Mouse (Mus musculus) stomach, embryonic 16.5 days (tissue): ENCODE data around the gene Samhd1. TPM values are rescaled to one million over a fixed set of nuclear protein-coding genes. Genes with fewer than 3 reads are reported as not detected.
A peak's percentile ranks its signal among the peaks of the same experiment; 100 is the strongest.

ENCODE experiments used
- ATAC-seq: fragments of 200-750 bp; cut with Nextera tagmentation; 2 replicates; pipeline ENCODE4 v1.8.0; 2017; ENCODE audit warnings: moderate number of reproducible peaks, moderate TSS enrichment; ENCODE audit not compliant: insufficient read depth, low FRiP score
- H3K27ac ChIP-seq: fragments of 300-500 bp; sonication (generic); 2 replicates; pipeline ENCODE4 v1.5.1; 2014; ENCODE audit warnings: low read length
- H3K27me3 ChIP-seq: fragments of 300-500 bp; sonication (generic); 2 replicates; pipeline ENCODE4 v1.6.1; 2014; ENCODE audit warnings: low read length, control low read depth, mixed read lengths; ENCODE audit not compliant: control insufficient read depth, insufficient read depth
- H3K36me3 ChIP-seq: fragments of 300-500 bp; sonication (generic); 2 replicates; pipeline ENCODE4 v1.6.1; 2014; ENCODE audit warnings: low read length; ENCODE audit not compliant: control insufficient read depth, insufficient read depth
- H3K4me1 ChIP-seq: fragments of 300-500 bp; sonication (generic); 2 replicates; pipeline ENCODE4 v1.6.1; 2014; ENCODE audit warnings: low read length, control low read depth, mixed read lengths; ENCODE audit not compliant: control insufficient read depth, insufficient read depth
- H3K4me2 ChIP-seq: fragments of 300-500 bp; sonication (generic); 2 replicates; pipeline ENCODE4 v1.6.1; 2014; ENCODE audit warnings: low read depth, low read length, mixed read lengths
- H3K4me3 ChIP-seq: fragments of 300-500 bp; sonication (generic); replicated peaks from 2 replicates; pipeline ENCODE4 v1.5.1; 2014; ENCODE audit warnings: mild to moderate bottlenecking, low read length
- H3K9ac ChIP-seq: fragments of 300-500 bp; sonication (generic); 2 replicates; pipeline ENCODE4 v1.6.1; 2014; ENCODE audit warnings: low read length
- H3K9me3 ChIP-seq: fragments of 300-500 bp; sonication (generic); replicated peaks from 2 replicates; pipeline ENCODE4 v1.6.1; 2016; ENCODE audit warnings: low read length, control low read depth; ENCODE audit not compliant: control insufficient read depth
- WGBS: fragments of 180-500 bp; shearing (Covaris S2); extraction: QIAGEN DNeasy Blood & Tissue Kit; methylation state at CpG from one replicate; pipeline ENCODE4 v1.1.7; 2014; 5-methylcytosine and 5-hydroxymethylcytosine counted together
- polyA plus RNA-seq: library from polyadenylated mRNA; unstranded; fragments of >200 nt; fragmentation: Nextera tagmentation; extraction: Ambion mirVana; gene quantifications from 2 replicates; pipeline ENCODE4 v1.2.1, GENCODE M21; 2015

Gene Samhd1
- polyA plus RNA-seq, 1 experiment from 2014 or later: 29.1 TPM

DNA sequence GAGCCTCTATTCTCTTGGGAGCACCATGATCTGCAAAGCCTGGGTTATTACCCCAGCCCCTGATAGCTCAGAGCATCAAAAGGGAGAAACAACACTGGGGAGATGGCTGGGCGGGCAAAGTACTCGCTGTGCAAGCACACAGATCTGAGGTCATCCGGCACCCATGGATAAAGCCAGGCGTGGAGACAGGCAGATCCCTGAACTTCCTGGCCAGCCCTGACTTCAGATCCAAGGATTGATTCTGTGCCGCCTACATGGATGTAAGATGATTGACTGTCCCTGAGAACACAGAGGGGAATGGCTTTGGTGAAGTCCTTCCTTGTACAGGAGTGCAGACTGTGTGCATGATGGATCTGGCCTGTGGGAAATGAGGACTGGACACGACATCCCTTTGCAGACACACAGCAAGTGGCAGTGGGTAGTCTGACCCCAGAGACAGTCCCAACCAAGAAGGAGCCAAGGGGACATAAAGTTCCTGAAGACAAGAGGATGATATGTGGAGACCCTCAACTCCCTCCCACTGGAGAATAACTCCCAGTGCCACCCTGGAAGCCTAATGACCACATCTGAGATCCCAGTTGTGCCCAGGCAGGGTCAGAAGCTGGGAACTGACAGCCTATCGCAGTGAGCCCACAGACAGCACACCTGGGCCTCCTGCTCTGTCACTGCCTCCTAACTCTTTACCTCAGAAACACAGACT is 68.2 kb downstream of the Samhd1 start:
- Histone ChIP-seq H3K4me1 (peaks cover 83% of the 10 kb centered on the region), H3K27me3 (no peaks in the 10 kb centered on the region), H3K9ac (no peak overlapping the region), H3K9me3 (no peaks in the 10 kb centered on the region), H3K27ac (no peak overlapping the region), H3K36me3 (no peaks in the 10 kb centered on the region), H3K4me3 (no peak overlapping the region), H3K4me2 (no peak overlapping the region)
- no peak for ATAC-seq
- WGBS: 78% methylated on average over 7 of the region's 7 CpGs

DNA sequence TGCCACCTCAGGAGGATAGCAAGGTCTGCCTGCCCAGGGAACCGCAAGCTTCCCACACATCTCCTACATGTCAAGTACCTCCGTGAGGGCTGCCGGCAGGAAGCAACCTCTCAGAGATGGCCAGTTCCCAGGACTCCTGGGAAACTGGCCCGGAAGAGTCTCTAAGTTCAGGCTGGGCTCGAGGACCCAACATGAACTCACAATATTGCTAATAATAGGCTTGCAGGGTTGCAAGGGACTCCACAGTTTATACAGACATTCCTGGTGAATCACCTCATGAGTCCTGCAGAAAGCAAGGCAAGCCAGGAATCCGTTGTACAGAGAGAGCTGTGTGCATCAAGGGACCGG is 69.2 kb downstream of the Samhd1 start:
- Histone ChIP-seq H3K27ac (peak overlapping the region; percentile 86), H3K4me2 (no peak overlapping the region), H3K9me3 (no peaks in the 10 kb centered on the region), H3K4me1 (peaks cover 73% of the 10 kb centered on the region), H3K27me3 (no peaks in the 10 kb centered on the region), H3K4me3 (no peak overlapping the region), H3K9ac (peak overlapping the region; percentile 4; the same call in 1 of the 2 replicates), H3K36me3 (no peaks in the 10 kb centered on the region)
- no peak for ATAC-seq
- WGBS: 41% methylated on average over 7 of the region's 7 CpGs

DNA sequence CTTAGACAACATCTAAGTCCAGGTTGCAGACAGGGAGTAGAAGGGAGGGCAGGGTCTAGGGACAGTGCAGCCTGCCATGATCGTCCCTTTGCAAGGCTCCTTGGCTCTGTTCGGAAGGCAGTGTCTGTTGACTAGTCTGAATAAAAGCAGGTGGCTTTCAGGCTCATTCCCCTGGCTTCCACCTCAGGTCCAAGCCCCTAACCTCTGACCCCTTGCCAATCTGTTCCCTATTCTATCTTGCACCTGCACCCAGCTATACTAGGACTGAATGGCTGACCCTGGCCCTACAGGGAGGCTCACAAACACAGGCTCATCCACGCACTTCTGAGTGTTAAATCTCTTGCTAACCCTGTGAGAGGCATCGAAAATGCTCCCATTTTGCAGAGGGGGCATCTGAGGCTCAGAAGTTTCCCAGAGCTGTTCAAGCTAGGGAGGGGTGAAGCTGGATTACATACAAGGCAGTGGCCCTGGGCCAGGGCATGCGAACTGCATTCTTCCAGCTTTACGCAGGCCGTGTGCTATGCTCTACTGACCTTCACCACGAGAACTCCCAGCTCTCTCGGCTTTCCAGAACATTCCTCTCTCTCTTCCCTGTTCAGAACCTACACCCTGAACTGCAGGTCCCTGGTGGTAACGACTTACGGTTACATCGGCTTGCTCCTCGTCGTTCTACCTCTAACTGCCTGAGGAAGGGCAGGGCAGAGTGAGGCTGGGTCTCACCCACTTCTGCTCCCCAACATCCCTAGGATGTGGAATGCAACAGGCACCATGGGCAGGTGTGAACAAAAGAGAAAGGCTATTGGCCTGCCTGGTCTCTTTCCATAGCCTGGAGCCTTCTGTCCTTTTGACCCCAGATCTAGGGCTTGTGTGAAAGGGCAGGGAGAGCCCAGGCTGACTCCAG is 69.8 kb downstream of the Samhd1 start:
- H3K4me1 ChIP-seq: peaks cover 67% of the 10 kb centered on the region
- peak overlapping the region; percentile 4; the same call in 1 of the 2 replicates for H3K9ac ChIP-seq
- WGBS: 67% methylated on average over 14 of the region's 14 CpGs
- no peaks in the 10 kb centered on the region for H3K27me3 ChIP-seq
- H3K9me3 ChIP-seq: no peaks in the 10 kb centered on the region
- ATAC-seq: no peak
- H3K27ac ChIP-seq: peak overlapping the region; percentile 86
- no peak overlapping the region for H3K4me3 ChIP-seq
- no peaks in the 10 kb centered on the region for H3K36me3 ChIP-seq
- H3K4me2 ChIP-seq: no peak overlapping the region

DNA sequence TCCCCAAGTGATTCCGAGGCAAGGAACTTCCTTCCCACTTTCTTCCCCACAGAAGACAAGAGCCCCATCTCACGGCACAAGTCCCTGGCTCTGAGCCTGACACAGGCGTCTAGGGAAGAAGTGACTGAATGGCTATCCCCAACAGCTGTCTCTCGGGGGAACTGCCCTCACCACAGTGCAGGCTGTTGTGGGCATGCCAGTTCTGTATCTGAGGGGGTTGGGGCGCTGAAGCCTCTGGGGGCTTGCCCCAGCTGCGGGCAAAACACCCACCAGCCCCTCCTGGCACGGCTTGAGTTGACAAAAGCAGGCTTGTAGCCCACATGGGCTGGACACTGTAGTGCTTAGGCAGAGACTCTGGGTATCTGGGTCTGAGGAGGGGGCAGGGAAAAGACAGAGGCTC is 70.9 kb downstream of the Samhd1 start:
- Histone ChIP-seq H3K4me3 (no peak overlapping the region), H3K36me3 (0 out of 2 replicates have a peak, but pooled peaks cover 5% of the 10 kb centered on the region), H3K27ac (peak overlapping the region; percentile 86; the same call in 1 of the 2 replicates), H3K9ac (peak overlapping the region; percentile 21; the same call in 1 of the 2 replicates), H3K9me3 (no peaks in the 10 kb centered on the region), H3K4me2 (no peak overlapping the region), H3K27me3 (no peaks in the 10 kb centered on the region), H3K4me1 (peaks cover 62% of the 10 kb centered on the region)
- no peak for ATAC-seq
- WGBS: 58% methylated on average over 7 of the region's 7 CpGs

DNA sequence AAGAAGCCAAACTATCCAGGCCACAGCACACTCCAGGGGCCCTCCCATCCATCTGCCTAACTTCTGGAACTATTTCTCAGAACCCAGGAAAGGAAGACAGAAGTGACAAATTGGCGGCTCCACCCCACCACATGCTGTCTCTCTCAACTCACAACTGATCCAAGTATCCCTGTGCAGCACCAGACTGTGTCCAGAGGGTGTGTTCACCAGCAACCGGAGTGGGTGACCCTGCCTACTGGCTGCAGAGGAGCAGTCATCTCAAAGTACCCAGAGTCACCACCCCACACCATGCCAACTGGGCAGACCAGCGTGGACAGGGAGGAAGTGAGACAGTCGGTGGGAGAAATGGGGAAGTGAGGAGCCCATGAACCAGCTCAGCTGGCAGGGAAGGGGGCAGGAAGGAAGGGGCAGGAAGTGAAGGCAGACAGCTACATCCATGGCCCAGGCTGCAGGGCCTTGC is 71.8 kb downstream of the Samhd1 start:
- Histone ChIP-seq H3K27ac (peak overlapping the region; percentile 38; the same call in 1 of the 2 replicates), H3K4me2 (no peak overlapping the region), H3K36me3 (0 out of 2 replicates have a peak, but pooled peaks cover 5% of the 10 kb centered on the region), H3K9me3 (no peaks in the 10 kb centered on the region), H3K9ac (peak overlapping the region; percentile 31; the same call in 1 of the 2 replicates), H3K4me3 (no peak overlapping the region), H3K27me3 (no peaks in the 10 kb centered on the region), H3K4me1 (peaks cover 64% of the 10 kb centered on the region)
- WGBS: 58% methylated on average over 4 of the region's 4 CpGs
- ATAC-seq: no peak

DNA sequence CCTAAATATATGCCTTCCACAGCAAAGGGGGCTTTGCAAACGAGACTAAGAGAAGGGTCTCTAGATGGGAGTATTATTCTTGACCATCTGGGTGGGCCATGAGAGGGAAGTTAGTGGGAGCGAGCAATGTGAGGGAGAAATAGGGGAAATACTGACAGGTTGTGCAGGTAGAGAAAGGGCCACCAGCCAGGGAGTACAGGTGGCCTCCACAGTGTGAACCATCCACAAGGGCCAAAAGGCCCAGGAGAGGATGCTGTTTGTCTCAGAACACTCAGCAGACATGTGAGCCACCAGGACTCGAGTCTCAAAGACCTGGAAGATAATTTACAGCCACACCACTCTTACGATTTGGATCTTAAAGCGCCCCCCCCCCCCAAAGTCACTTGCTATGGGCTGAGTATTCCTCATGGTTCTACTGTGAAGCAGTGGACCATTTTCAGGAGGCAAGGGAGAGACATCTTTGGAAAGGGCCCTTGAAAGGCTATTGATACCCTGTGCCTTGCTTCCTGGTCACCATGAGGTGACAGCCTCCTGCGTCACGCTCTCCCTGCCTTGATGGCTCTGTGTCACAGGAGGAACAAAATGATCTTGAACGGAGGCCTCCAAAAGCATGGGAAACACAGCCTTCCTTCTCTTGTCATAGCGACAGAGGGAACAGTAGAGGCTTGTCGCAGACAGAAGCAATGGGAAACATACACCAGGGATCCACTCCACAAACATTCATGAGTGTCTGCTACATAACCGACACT is 74.3 kb downstream of the Samhd1 start:
- no peak overlapping the region for H3K4me2 ChIP-seq
- no peaks in the 10 kb centered on the region for H3K9me3 ChIP-seq
- no peak overlapping the region for H3K4me3 ChIP-seq
- no peak for ATAC-seq
- WGBS: 77% methylated on average over 11 of the region's 11 CpGs
- H3K27ac ChIP-seq: no peak overlapping the region
- H3K4me1 ChIP-seq: peaks cover 51% of the 10 kb centered on the region
- H3K9ac ChIP-seq: no peak overlapping the region
- H3K36me3 ChIP-seq: 0 out of 2 replicates have a peak, but pooled peaks cover 5% of the 10 kb centered on the region
- H3K27me3 ChIP-seq: no peaks in the 10 kb centered on the region

DNA sequence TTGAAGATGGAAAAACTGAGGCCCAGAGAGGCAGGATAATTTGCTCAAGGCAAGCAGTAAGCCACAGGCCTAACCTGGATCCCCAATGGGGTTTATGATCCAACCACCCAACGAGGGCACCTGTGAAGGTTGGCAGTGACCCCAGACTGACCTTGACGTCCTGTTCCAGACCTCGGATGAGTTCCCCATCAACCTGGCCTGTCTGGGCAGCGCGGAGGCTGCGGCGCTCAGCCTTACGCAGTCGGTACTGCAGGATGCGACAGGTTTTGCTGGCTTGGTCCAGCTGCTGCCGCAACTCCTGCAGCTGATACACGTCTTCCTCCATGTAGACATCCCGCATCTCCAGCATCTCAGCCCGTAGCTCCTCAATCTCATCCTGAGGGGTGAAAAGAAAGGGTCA is 75.0 kb downstream of the Samhd1 start:
- Histone ChIP-seq H3K4me1 (peaks cover 44% of the 10 kb centered on the region), H3K4me3 (no peak overlapping the region), H3K27ac (no peak overlapping the region), H3K4me2 (no peak overlapping the region), H3K36me3 (0 out of 2 replicates have a peak, but pooled peaks cover 5% of the 10 kb centered on the region), H3K9me3 (no peaks in the 10 kb centered on the region), H3K9ac (no peak overlapping the region), H3K27me3 (no peaks in the 10 kb centered on the region)
- 88% methylated on average over 14 of the region's 14 CpGs for WGBS
- ATAC-seq: no peak

DNA sequence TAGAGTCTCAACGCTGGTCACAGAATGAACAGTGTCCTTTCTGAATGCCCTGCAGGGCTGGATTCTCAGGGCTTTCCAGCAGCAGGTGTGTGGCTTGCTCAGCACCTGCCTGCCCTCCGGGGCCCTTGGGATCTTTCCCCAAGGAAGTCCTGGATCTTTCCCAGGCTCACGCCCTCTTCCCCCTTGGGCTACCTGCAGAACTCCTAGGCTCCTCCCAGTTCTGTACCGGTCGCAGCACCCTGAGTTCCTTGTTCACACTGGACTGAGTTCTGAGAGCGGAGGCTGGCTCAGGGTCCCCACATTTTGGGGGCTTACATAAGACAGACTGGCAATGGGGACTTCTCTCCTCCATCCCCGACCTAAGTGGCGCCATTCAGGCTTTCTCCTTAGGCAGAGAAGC is 75.9 kb downstream of the Samhd1 start:
- Histone ChIP-seq H3K4me3 (peak overlapping the region; percentile 26; the same call in 1 of the 2 replicates), H3K9ac (peak overlapping the region; percentile 62), H3K4me1 (peaks cover 35% of the 10 kb centered on the region), H3K4me2 (peak overlapping the region; percentile 47), H3K27ac (peak overlapping the region; percentile 81), H3K36me3 (0 out of 2 replicates have a peak, but pooled peaks cover 5% of the 10 kb centered on the region), H3K27me3 (no peaks in the 10 kb centered on the region), H3K9me3 (no peaks in the 10 kb centered on the region)
- 65% methylated on average over 8 of the region's 8 CpGs for WGBS
- ATAC-seq: peak; percentile 8; the same call in 1 of the 2 replicates
